Mouse (Mus musculus): ENCODE data around the gene Syce2.

DNA sequence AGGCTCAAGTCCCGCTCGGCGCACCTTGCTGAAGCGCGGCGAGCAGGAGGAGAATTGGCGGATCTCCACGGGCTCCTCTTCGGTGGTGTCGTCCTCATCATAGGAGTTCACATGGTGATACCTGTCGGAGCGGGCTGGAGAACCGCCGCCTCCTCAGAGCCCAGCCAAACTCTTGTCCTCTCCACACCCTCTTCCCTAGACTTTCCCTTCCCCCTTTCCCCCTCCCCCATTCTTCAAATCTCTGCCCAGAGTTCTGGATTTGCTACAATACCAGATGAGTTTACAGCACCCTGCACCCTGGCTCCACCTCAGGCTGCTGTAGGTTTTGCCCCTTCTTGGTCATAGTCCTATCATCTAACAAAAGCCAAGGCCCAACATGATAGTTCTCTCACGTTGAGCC lies 46.7 kb downstream of the Syce2 start:
- TF ChIP-seq CTCF (IDR thresholded peaks at IDR 0.05; ENCODE audit: insufficient read depth, low read length) (no peak), POLR2A (IDR thresholded peaks at IDR 0.05; ENCODE audit: borderline replicate concordance, extremely low read depth, low read depth, low read length) (no peak)

Measured in lung, adult 2 months (tissue).